9 mouse cellular contexts compared by ENCODE assay signal in genomic region chr13:73772655-73773054, GRCm38 (mm10). TPM values are rescaled to one million over a fixed set of nuclear protein-coding genes. Genes with fewer than 3 reads are reported as not detected.
DNase-seq lines count a peak whose midpoint lies in the region; ATAC-seq lines count a peak whose summit lies in the region.
"Had no signal": no experiment of that assay in that cellular context is flagged by ENCODE, and none has a peak within 500 bp of the region (broad histone marks: within the 10 kb centered on the region; RNA-seq: fewer than 3 reads in every experiment).

No protein-coding gene starts in this region.

- H3K4me2 ChIP-seq in heart, embryonic 13.5 days = no peak overlapping the region

- no peak for DNase-seq in heart, postnatal 10 days
- DNase-seq in spleen, postnatal 36 days (ENCODE audit: low spot score in 2 of 2) = peak; percentile 26 to 44
- DNase-seq in spleen, postnatal 14 days (ENCODE audit: low spot score in 2 of 2) = no peak
- peak; percentile 59 for DNase-seq in lung, postnatal 25 days (ENCODE audit: low spot score)
- DNase-seq in ovary, adult 18-20 months (ENCODE audit: low spot score) = no peak
- DNase-seq in embryo, embryonic 9.5 days (ENCODE audit: extremely low spot score) = no peak
- no peak for DNase-seq in embryo, embryonic 11 days

- ATAC-seq in heart, embryonic 13.5 days (ENCODE audit: extremely low read depth, insufficient number of reproducible peaks, low FRiP score, low TSS enrichment) = no peak

- peak overlapping the region; percentile 44; the same call in 1 of the 2 replicates for H3K27ac ChIP-seq in heart, embryonic 13.5 days (replicated peaks)

- H3K9me3 ChIP-seq in heart, embryonic 13.5 days = no peaks in the 10 kb centered on the region

- H3K27me3 ChIP-seq in heart, embryonic 13.5 days (replicated peaks) = no peaks in the 10 kb centered on the region

- H3K9ac ChIP-seq in heart, embryonic 13.5 days = peak overlapping the region; percentile 44

- intact Hi-C loops in heart, postnatal 10 days (cut with DNase I) = no loop called here

- WGBS in heart, embryonic 13.5 days = 43% methylated on average over 2 of the region's 2 CpGs

- H3K4me1 ChIP-seq in heart, embryonic 13.5 days = peaks cover 87% of the 10 kb centered on the region

- no peak overlapping the region for H3K4me3 ChIP-seq in heart, embryonic 13.5 days
- H3K4me3 ChIP-seq: megakaryocyte, embryonic 14.5 days had no signal

- peaks cover 18% of the 10 kb centered on the region for H3K36me3 ChIP-seq in heart, embryonic 13.5 days

RNA-seq across cellular contexts. Expression of gene Slc12a7, which starts 39.8 kb away (rescaled TPM):
- 31.6 and 32.1 TPM in 2 replicates for polyA plus RNA-seq in heart, embryonic 13.5 days (2015; fragmentation: Nextera tagmentation; extraction: Ambion mirVana)
- total RNA-seq in heart, postnatal 10 days (2021) = 100 to 1,000 TPM; 160 to 180 TPM

Comparison
In these comparisons a context has a peak if more than half of its experiments do, and no peak if none do; other contexts are left out.
1. DNase-seq: peak in spleen, postnatal 36 days (2 of 2) and lung, postnatal 25 days (single experiment); none in heart, postnatal 10 days (0 of 2), spleen, postnatal 14 days (0 of 2), ovary, adult 18-20 months (single experiment), embryo, embryonic 9.5 days (single experiment) and embryo, embryonic 11 days (single experiment).